Mouse (Mus musculus) heart, embryonic 11.5 days (tissue): ENCODE results near the gene Eid2. TPM values are rescaled to one million over a fixed set of nuclear protein-coding genes. Genes with fewer than 3 reads are reported as not detected.

Experiments
- ATAC-seq: fragments of 200-750 bp; cut with Nextera tagmentation; replicated peaks from 2 replicates; pipeline ENCODE4 v1.8.0; 2017; ENCODE audit warnings: moderate library complexity; ENCODE audit not compliant: insufficient number of reproducible peaks, low FRiP score, low TSS enrichment
- H3K27ac ChIP-seq: fragments of 300-500 bp; sonication (generic); 2 replicates; pipeline ENCODE4 v1.5.1; 2014; ENCODE audit warnings: mild to moderate bottlenecking, low read depth, low read length
- H3K27me3 ChIP-seq: fragments of 300-500 bp; sonication (generic); 2 replicates; pipeline ENCODE4 v1.6.1; 2014; ENCODE audit warnings: mild to moderate bottlenecking, low read length, mixed read lengths; ENCODE audit not compliant: control insufficient read depth, insufficient read depth
- H3K36me3 ChIP-seq: fragments of 300-500 bp; sonication (generic); 2 replicates; pipeline ENCODE4 v1.6.1; 2014; ENCODE audit warnings: mild to moderate bottlenecking, low read length, moderate library complexity, mixed read lengths; ENCODE audit not compliant: control insufficient read depth, insufficient read depth
- H3K4me1 ChIP-seq: fragments of 300-500 bp; sonication (generic); 2 replicates; pipeline ENCODE4 v1.6.1; 2014; ENCODE audit warnings: low read length; ENCODE audit not compliant: control insufficient read depth, insufficient read depth
- H3K4me2 ChIP-seq: fragments of 300-500 bp; sonication (generic); 2 replicates; pipeline ENCODE4 v1.6.1; 2014; ENCODE audit warnings: mild to moderate bottlenecking, moderate library complexity
- H3K4me3 ChIP-seq: fragments of 300-500 bp; sonication (generic); 2 replicates; pipeline ENCODE4 v1.5.1; 2014; ENCODE audit warnings: low read depth, low read length
- H3K9ac ChIP-seq: fragments of 300-500 bp; sonication (generic); 2 replicates; pipeline ENCODE4 v1.6.1; 2014; ENCODE audit warnings: mild to moderate bottlenecking, low read depth, low read length, moderate library complexity
- H3K9me3 ChIP-seq: fragments of 300-500 bp; sonication (generic); replicated peaks from 2 replicates; pipeline ENCODE4 v1.6.1; 2016; ENCODE audit warnings: low read length; ENCODE audit not compliant: control insufficient read depth
- WGBS: fragments of 180-500 bp; shearing (Covaris S2); extraction: QIAGEN DNeasy Blood & Tissue Kit; methylation state at CpG from one replicate; pipeline ENCODE4 v1.1.7; 2014; ENCODE audit not compliant: insufficient replicate concordance; 5-methylcytosine and 5-hydroxymethylcytosine counted together
- polyA plus RNA-seq: library from polyadenylated mRNA; unstranded; fragments of >200 nt; fragmentation: Nextera tagmentation; extraction: Ambion mirVana; gene quantifications from 2 replicates; pipeline ENCODE4 v1.2.1, GENCODE M21; 2014

Gene Eid2
- polyA plus RNA-seq, 1 experiment from 2014 or later = 5.4 TPM

DNA sequence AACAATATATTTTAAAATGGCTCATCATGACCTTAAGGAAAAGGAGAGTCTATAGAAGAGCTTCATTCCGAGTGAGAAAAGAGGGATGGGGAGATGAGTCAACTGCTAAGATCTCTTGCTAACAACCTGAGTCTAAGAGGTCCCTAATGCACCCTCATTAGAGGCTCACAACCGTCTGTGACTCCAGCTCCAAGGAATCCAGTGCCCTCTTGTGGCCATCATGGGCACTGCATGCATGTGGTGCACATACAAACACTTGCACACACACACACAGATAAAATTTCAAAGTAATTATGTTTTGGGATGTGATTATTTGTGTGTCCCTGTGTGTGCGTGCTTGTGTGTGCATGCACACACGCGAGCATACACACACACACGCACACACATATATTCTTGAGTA lies 12.2 kb upstream of the Eid2 start:
- 77% methylated on average over 6 of the region's 6 CpGs for WGBS
- no peak for ATAC-seq

GRCm38 (mm10) chr7:28262861-28263260 lies 4.8 kb upstream of the Eid2 start:
- H3K36me3 ChIP-seq = no peaks in the 10 kb centered on the region
- no peaks in the 10 kb centered on the region for H3K4me1 ChIP-seq
- no peak for ATAC-seq
- H3K27ac ChIP-seq = no peak overlapping the region
- 44% methylated on average over 5 of the region's 5 CpGs for WGBS
- H3K9me3 ChIP-seq = no peaks in the 10 kb centered on the region
- H3K4me2 ChIP-seq = no peak overlapping the region
- H3K27me3 ChIP-seq = no peaks in the 10 kb centered on the region
- no peak overlapping the region for H3K4me3 ChIP-seq
- no peak overlapping the region for H3K9ac ChIP-seq

More for the DNA sequence above, 12.2 kb upstream of the Eid2 start:
- Histone ChIP-seq H3K9ac (no peak overlapping the region), H3K4me1 (no peaks in the 10 kb centered on the region), H3K27me3 (no peaks in the 10 kb centered on the region), H3K4me2 (no peak overlapping the region), H3K36me3 (no peaks in the 10 kb centered on the region), H3K9me3 (peaks cover 4% of the 10 kb centered on the region; the same call in 1 of the 2 replicates), H3K27ac (no peak overlapping the region), H3K4me3 (no peak overlapping the region)

GRCm38 (mm10) chr7:28263786-28264185 lies 3.9 kb upstream of the Eid2 start:
- no peak overlapping the region for H3K9ac ChIP-seq
- no peaks in the 10 kb centered on the region for H3K27me3 ChIP-seq
- WGBS = 5% methylated on average over 15 of the region's 15 CpGs
- no peaks in the 10 kb centered on the region for H3K9me3 ChIP-seq
- no peak overlapping the region for H3K27ac ChIP-seq
- ATAC-seq = no peak
- no peaks in the 10 kb centered on the region for H3K36me3 ChIP-seq
- no peak overlapping the region for H3K4me3 ChIP-seq
- no peak overlapping the region for H3K4me2 ChIP-seq
- H3K4me1 ChIP-seq = peaks cover 4% of the 10 kb centered on the region; the same call in 1 of the 2 replicates

DNA sequence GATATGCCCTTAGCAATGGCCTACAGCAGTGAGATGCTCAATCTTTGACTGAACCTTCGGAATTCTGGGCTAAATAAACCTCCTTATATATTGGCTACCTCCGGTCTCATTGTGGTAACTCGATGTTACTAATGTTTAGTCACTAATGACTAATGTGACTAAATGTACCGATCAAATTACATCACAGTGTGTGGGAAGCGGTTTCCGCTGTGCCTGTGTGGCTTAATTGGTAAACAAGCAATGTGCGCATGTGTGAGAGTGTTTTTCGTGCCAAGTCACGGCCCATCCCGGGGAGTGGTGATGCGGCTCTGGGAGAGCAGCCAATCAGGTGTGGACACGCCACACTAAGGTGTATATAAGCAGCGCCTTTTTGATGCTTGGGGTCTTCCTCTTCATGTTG lies 2.3 kb upstream of the Eid2 start:
- WGBS = 85% methylated on average over 13 of the region's 13 CpGs
- Histone ChIP-seq H3K4me1 (peaks cover 5% of the 10 kb centered on the region; the same call in 1 of the 2 replicates), H3K36me3 (no peaks in the 10 kb centered on the region), H3K9ac (no peak overlapping the region), H3K4me3 (no peak overlapping the region), H3K4me2 (no peak overlapping the region), H3K27ac (no peak overlapping the region), H3K27me3 (no peaks in the 10 kb centered on the region), H3K9me3 (no peaks in the 10 kb centered on the region)
- no peak for ATAC-seq

DNA sequence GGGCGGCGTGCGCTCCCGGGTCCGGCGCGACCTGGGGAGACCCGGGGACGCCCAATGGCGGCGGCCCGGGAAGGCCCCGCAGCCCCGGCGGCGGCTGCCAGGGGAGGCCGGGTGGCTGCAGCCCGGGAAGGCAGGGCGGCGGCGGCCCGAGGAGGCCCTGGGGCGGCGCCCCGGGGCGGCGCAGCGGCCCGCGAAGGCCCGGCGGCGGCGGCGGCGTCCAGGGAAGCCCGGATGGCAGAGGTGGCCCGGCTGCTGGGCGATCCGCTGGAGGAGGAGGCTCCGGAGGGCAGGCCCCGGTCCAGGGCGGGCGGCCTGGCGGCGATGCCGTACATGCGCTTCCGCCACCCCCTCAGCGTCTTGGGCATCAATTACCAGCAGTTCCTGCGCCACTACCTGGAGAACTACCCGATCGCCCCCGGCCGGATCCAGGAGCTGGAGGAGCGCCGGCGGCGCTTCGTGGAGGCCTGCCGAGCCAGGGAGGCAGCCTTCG lies 406 bp downstream of the Eid2 start:
- ATAC-seq = peak; percentile 73; the same call in 1 of the 2 replicates
- H3K36me3 ChIP-seq = no peaks in the 10 kb centered on the region
- no peaks in the 10 kb centered on the region for H3K9me3 ChIP-seq
- peak overlapping the region; percentile 89 for H3K4me3 ChIP-seq
- H3K27me3 ChIP-seq = no peaks in the 10 kb centered on the region
- H3K4me2 ChIP-seq = peak overlapping the region; percentile 83
- H3K4me1 ChIP-seq = peaks cover 5% of the 10 kb centered on the region; the same call in 1 of the 2 replicates
- peak overlapping the region; percentile 88 for H3K9ac ChIP-seq
- under 1% methylated on average over 53 of the region's 62 CpGs for WGBS
- peak overlapping the region; percentile 78 for H3K27ac ChIP-seq

GRCm38 (mm10) chr7:28268576-28268975 lies 895 bp downstream of the Eid2 start:
- no peak for ATAC-seq
- Histone ChIP-seq H3K27me3 (no peaks in the 10 kb centered on the region), H3K4me3 (peak overlapping the region; percentile 89), H3K9me3 (no peaks in the 10 kb centered on the region), H3K4me1 (peaks cover 5% of the 10 kb centered on the region; the same call in 1 of the 2 replicates), H3K9ac (peak overlapping the region; percentile 88), H3K4me2 (peak overlapping the region; percentile 83), H3K36me3 (no peaks in the 10 kb centered on the region), H3K27ac (0 out of 2 replicates have a peak overlapping the region, but pooled peaks have one; percentile 78)
- WGBS = 30% methylated on average over 16 of the region's 16 CpGs

DNA sequence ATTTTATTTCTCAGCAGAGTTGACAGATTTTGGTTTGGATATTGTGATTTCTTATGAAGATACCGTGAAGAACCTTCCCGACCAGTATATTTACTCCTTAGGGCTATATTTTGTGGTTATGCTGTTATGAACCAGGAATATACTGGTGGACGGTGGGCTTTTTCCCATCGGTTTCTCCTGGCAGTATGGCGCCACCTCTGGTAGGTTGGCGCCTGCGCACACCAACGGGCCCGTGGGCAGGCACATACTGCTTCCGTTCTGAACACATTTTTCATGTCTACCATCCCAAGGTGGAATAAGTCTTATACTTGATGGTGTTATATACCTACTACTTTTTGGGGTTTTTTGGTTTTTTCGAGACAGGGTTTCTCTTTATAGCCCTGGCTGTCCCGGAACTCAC lies 1.7 kb downstream of the Eid2 start:
- ATAC-seq = no peak
- 84% methylated on average over 12 of the region's 12 CpGs for WGBS

GRCm38 (mm10) chr7:28271761-28272160 lies 4.1 kb downstream of the Eid2 start:
- Histone ChIP-seq H3K27me3 (no peaks in the 10 kb centered on the region), H3K9me3 (no peaks in the 10 kb centered on the region), H3K4me2 (no peak overlapping the region), H3K4me3 (no peak overlapping the region), H3K9ac (no peak overlapping the region), H3K4me1 (peaks cover 5% of the 10 kb centered on the region; the same call in 1 of the 2 replicates), H3K36me3 (no peaks in the 10 kb centered on the region), H3K27ac (no peak overlapping the region)
- no peak for ATAC-seq
- 66% methylated on average over 3 of the region's 3 CpGs for WGBS

More for the DNA sequence above, 1.7 kb downstream of the Eid2 start:
- H3K9me3 ChIP-seq = no peaks in the 10 kb centered on the region
- H3K4me1 ChIP-seq = peaks cover 5% of the 10 kb centered on the region; the same call in 1 of the 2 replicates
- H3K9ac ChIP-seq = no peak overlapping the region
- H3K36me3 ChIP-seq = no peaks in the 10 kb centered on the region
- no peaks in the 10 kb centered on the region for H3K27me3 ChIP-seq
- no peak overlapping the region for H3K4me2 ChIP-seq
- H3K27ac ChIP-seq = no peak overlapping the region
- no peak overlapping the region for H3K4me3 ChIP-seq

- no peaks in the 10 kb centered on the region for H3K27me3 ChIP-seq
- H3K27ac ChIP-seq = no peak overlapping the region
- no peaks in the 10 kb centered on the region for H3K36me3 ChIP-seq
- H3K9me3 ChIP-seq = no peaks in the 10 kb centered on the region
- H3K4me1 ChIP-seq = no peaks in the 10 kb centered on the region
- ATAC-seq = peak; percentile 5; the same call in 1 of the 2 replicates
- no peak overlapping the region for H3K9ac ChIP-seq
- no peak overlapping the region for H3K4me2 ChIP-seq
- peak overlapping the region; percentile 69; the same call in 1 of the 2 replicates for H3K4me3 ChIP-seq
- WGBS = 60% methylated on average over 8 of the region's 8 CpGs
Measured at GRCm38 (mm10) chr7:28277237-28277614, 9.5 kb downstream of the Eid2 start.
